Mouse (Mus musculus) bone marrow, adult 2 months (tissue): Measurements from ENCODE around the gene Zfp59. TPM values are rescaled to one million over a fixed set of nuclear protein-coding genes. Genes with fewer than 3 reads are reported as not detected.
A peak's percentile ranks its signal among the peaks of the same experiment; 100 is the strongest.
"Not testable (repeated sequence)": the region's sequence is repeated elsewhere in the genome, so short reads cannot be mapped to it uniquely, and the experiment has no call there.

Source experiments
- H3K27ac ChIP-seq: fragments of 200-500 bp; 2 replicates; pipeline ENCODE4 v1.5.1; 2012; ENCODE audit warnings: low read depth, mild to moderate bottlenecking, control low read depth, inconsistent platforms, low read length; ENCODE audit not compliant: control insufficient read depth, poor library complexity, insufficient read depth
- H3K4me1 ChIP-seq: fragments of 200-500 bp; 2 replicates; pipeline ENCODE4 v1.6.1; 2011; ENCODE audit warnings: low read length; ENCODE audit not compliant: control insufficient read depth, insufficient read depth
- H3K4me3 ChIP-seq: fragments of 200-500 bp; replicated peaks from 2 replicates; pipeline ENCODE3; 2011; ENCODE audit warnings: mild to moderate bottlenecking, low read depth, low read length, control low read depth; ENCODE audit not compliant: control insufficient read depth
- CTCF ChIP-seq: fragments of 200-500 bp; IDR thresholded peaks from 2 replicates; pipeline ENCODE4 v1.5.1; 2011; ENCODE audit warnings: low read length, control low read depth; ENCODE audit not compliant: control insufficient read depth, insufficient read depth
- POLR2A ChIP-seq: fragments of 200-500 bp; IDR thresholded peaks from 2 replicates; pipeline ENCODE4 v1.6.1; 2011; ENCODE audit warnings: low read depth, mild to moderate bottlenecking, control low read depth, low read length, borderline replicate concordance; ENCODE audit not compliant: control insufficient read depth
- WGBS: fragments of 180-500 bp; shearing (Covaris S2); methylation state at CpG from one replicate; pipeline ENCODE4 v1.1.7; 2018; 5-methylcytosine and 5-hydroxymethylcytosine counted together
- polyA plus RNA-seq: library from polyadenylated mRNA; stranded (reverse); fragments of >200 nt; gene quantifications from 2 replicates; pipeline ENCODE4 v1.2.4, GENCODE M21; 2011; ENCODE audit warnings: low replicate concordance; ENCODE audit not compliant: missing spikeins, insufficient read depth, insufficient read length

The Zfp59 gene
- polyA plus RNA-seq, 1 experiment, result 1.2 TPM

- no peaks in the 10 kb centered on the region for H3K4me1 ChIP-seq
- WGBS, result under 1% methylated on average over 25 of the region's 25 CpGs
- peak overlapping the region; percentile 75 for H3K4me3 ChIP-seq
- TF ChIP-seq POLR2A (no peak), CTCF (no peak)
- H3K27ac ChIP-seq, result no peak overlapping the region
Observed at GRCm38 (mm10) chr7:27804297-27805030, 33.9 kb upstream of the Zfp59 start.

- not testable (repeated sequence) for H3K4me3 ChIP-seq, H3K4me1 ChIP-seq, H3K27ac ChIP-seq
- WGBS, result 86% methylated on average over 3 of the region's 3 CpGs
Observed at GRCm38 (mm10) chr7:27806896-27807295, 31.5 kb upstream of the Zfp59 start, which contains the start of gene Zfp626. TSS of gene Zfp626 (plus strand) at chr7:27807196.

DNA sequence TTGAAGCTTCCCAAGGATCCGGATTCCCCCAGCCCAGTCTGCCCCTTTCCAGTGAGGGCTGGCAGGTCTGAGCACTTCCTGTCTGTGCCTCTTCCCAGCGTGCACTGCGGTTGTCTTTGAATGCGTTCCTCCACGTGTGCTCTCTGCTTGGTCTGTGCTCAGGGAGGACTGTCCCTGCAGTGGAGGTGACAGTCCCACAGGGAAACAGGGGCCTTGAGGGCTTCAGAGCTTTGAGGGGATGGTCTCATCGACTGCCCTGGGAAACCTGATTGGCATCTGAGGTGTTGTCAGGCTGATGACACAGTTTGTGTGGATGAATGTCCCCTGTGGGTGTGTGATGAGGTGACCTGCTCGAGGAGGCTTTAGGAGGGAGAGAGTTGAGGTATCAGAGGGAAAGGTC is 31.1 kb upstream of the Zfp59 start:
- not testable (repeated sequence) for H3K4me1 ChIP-seq, H3K27ac ChIP-seq, H3K4me3 ChIP-seq
- WGBS, result 86% methylated on average over 7 of the region's 7 CpGs

DNA sequence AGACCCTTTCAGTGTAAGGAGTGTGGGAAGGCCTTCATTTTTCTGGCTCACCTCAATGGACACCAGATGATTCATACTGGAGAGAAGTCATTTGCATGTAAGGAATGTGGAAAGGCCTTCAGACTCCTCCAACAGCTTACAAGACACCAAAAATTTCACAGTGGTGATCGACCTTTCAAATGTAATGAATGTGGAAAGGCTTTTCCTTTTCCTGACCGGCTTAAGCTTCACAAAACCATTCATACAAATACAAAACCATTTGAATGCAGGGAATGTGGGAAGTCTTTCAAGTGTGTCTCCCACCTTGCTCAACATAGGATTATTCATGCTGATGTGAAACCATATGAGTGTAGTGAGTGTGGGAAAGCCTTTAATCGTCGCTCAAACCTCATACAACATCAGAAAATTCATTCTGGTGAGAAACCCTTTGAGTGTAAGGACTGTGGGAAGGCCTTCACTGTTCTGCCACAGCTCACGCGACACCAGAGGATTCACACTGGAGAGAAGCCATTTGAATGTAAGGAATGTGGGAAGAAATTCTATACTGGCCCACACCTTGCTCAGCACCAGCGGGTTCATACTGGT is 19.8 kb upstream of the Zfp59 start:
- no peak overlapping the region for H3K4me3 ChIP-seq
- no peak overlapping the region for H3K27ac ChIP-seq
- no peaks in the 10 kb centered on the region for H3K4me1 ChIP-seq
- WGBS, result 92% methylated on average over 7 of the region's 7 CpGs
- TF ChIP-seq CTCF, result no peak
- TF ChIP-seq POLR2A, result no peak

GRCm38 (mm10) chr7:27822611-27823010 is 15.8 kb upstream of the Zfp59 start:
- TF ChIP-seq CTCF (no peak), POLR2A (no peak)
- Histone ChIP-seq H3K4me1 (no peaks in the 10 kb centered on the region), H3K27ac (no peak overlapping the region), H3K4me3 (no peak overlapping the region)

- WGBS, result 71% methylated on average over 2 of the region's 2 CpGs
- H3K4me3 ChIP-seq, result no peak overlapping the region
- no peak overlapping the region for H3K27ac ChIP-seq
- H3K4me1 ChIP-seq, result no peaks in the 10 kb centered on the region
- TF ChIP-seq CTCF, result no peak
- no peak for TF ChIP-seq POLR2A
Observed at GRCm38 (mm10) chr7:27834131-27834530, 4.3 kb upstream of the Zfp59 start.

DNA sequence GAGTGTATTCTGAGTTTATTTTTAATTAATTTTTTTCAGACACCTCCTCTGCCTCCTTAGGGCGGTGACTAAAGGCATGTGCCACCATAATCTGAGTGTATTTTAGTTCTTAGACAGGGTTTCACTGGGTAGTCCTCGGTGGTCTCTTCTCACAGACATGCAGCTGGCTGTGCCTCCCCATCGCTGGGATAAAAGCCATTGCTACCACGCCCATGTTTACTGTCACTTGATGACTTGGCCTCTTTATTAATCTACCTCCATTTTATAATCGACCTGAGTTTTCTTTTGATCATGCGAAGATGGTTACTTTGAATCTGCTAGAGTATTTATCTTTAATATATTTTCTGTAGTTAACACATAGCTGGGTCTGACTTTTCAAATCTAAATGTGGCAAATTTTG is 511 bp upstream of the Zfp59 start:
- TF ChIP-seq CTCF (no peak), POLR2A (no peak)
- 33% methylated on average over 6 of the region's 6 CpGs for WGBS
- Histone ChIP-seq H3K4me3 (peak overlapping the region; percentile 81), H3K27ac (no peak overlapping the region), H3K4me1 (no peaks in the 10 kb centered on the region)

GRCm38 (mm10) chr7:27839596-27839995 is 1.2 kb downstream of the Zfp59 start:
- 88% methylated on average over 7 of the region's 7 CpGs for WGBS
- no peaks in the 10 kb centered on the region for H3K4me1 ChIP-seq
- H3K4me3 ChIP-seq, result no peak overlapping the region
- no peak for TF ChIP-seq POLR2A
- no peak for TF ChIP-seq CTCF
- no peak overlapping the region for H3K27ac ChIP-seq

GRCm38 (mm10) chr7:27840104-27840503 is 1.7 kb downstream of the Zfp59 start:
- 83% methylated on average over 6 of the region's 6 CpGs for WGBS
- Histone ChIP-seq H3K4me3 (no peak overlapping the region), H3K27ac (no peak overlapping the region), H3K4me1 (no peaks in the 10 kb centered on the region)
- TF ChIP-seq CTCF, result no peak
- no peak for TF ChIP-seq POLR2A
